Comparison of ENCODE assay signal across 8 mouse cellular contexts in genomic region chr1:163285539-163285938, GRCm38 (mm10). TPM values are rescaled to one million over a fixed set of nuclear protein-coding genes. Genes with fewer than 3 reads are reported as not detected.
"Had no signal": no experiment of that assay in that cellular context is flagged by ENCODE, and none has a peak within 500 bp of the region (broad histone marks: within the 10 kb centered on the region; RNA-seq: fewer than 3 reads in every experiment).

No protein-coding gene starts in this region.

- H3K27me3 ChIP-seq: midbrain, embryonic 12.5 days had no signal

- DNase-seq: right cerebral cortex, adult 18-20 months; right cerebral cortex, postnatal 25 days; thymus, postnatal 4 days had no signal

- H3K27ac ChIP-seq: kidney, postnatal 0 days; midbrain, embryonic 12.5 days had no signal

- H3K9ac ChIP-seq: midbrain, embryonic 12.5 days had no signal

- ATAC-seq: midbrain, embryonic 16.5 days had no signal

- H3K9me3 ChIP-seq: midbrain, embryonic 12.5 days had no signal

- H3K4me3 ChIP-seq: midbrain, embryonic 12.5 days had no signal

- H3K36me3 ChIP-seq: midbrain, embryonic 12.5 days had no signal

- H3K4me2 ChIP-seq: liver, embryonic 11.5 days; midbrain, embryonic 12.5 days had no signal

RNA-seq across cellular contexts. Expression of gene Prrx1, which starts 28.0 kb away (rescaled TPM):
- total RNA-seq: megakaryocyte-erythroid progenitor cell, adult 5-6 weeks had no signal
